ENCODE assay signal across 9 mouse cellular contexts in genomic region chr19:57293737-57294136, GRCm38 (mm10). TPM values are rescaled to one million over a fixed set of nuclear protein-coding genes. Genes with fewer than 3 reads are reported as not detected.
A peak's percentile ranks its signal among the peaks of the same experiment; 100 is the strongest.
DNase-seq lines count a peak whose midpoint lies in the region; ATAC-seq and TF ChIP-seq lines count a peak whose summit lies in the region.
"Had no signal": no experiment of that assay in that cellular context is flagged by ENCODE, and none has a peak within 500 bp of the region (broad histone marks: within the 10 kb centered on the region; RNA-seq: fewer than 3 reads in every experiment).

No protein-coding gene starts in this region.

- no peaks in the 10 kb centered on the region for H3K9me3 ChIP-seq in kidney, embryonic 16.5 days (ENCODE audit: low read length)
- H3K9me3 ChIP-seq in liver, embryonic 11.5 days (ENCODE audit: control insufficient read depth, low read length) = no peaks in the 10 kb centered on the region
- H3K9me3 ChIP-seq: embryonic facial prominence, embryonic 12.5 days had no signal

- intact Hi-C loops in gastrocnemius, adult 2 months (cut with DNase I) = no loop called here

- ATAC-seq in kidney, embryonic 16.5 days (ENCODE audit: low FRiP score, low TSS enrichment) = no peak
- peak; percentile 54; the same call in 1 of the 2 replicates for ATAC-seq in liver, embryonic 11.5 days (replicated peaks; ENCODE audit: low FRiP score)

- DNase-seq in kidney, adult 9 months = peak; percentile 54
- peak; percentile 76 for DNase-seq in gastrocnemius, adult 2 months
- peak; percentile 51 for DNase-seq in liver, embryonic 11.5 days (ENCODE audit: low spot score)
- peak; percentile 26 to 39 for DNase-seq in spleen, postnatal 36 days (ENCODE audit: low spot score in 2 of 2)
- no peak for DNase-seq in yolk sac, embryonic 10.5 days (ENCODE audit: low spot score)
- no peak for DNase-seq in cerebellum, adult 8-10 months
- no peak for DNase-seq in ovary, adult 18-20 months (ENCODE audit: low spot score)

- H3K9ac ChIP-seq in kidney, embryonic 16.5 days (replicated peaks; ENCODE audit: low read length) = no peak overlapping the region
- H3K9ac ChIP-seq in liver, embryonic 11.5 days (ENCODE audit: low read depth, low read length) = no peak overlapping the region
- H3K9ac ChIP-seq: embryonic facial prominence, embryonic 12.5 days had no signal

- WGBS in kidney, embryonic 16.5 days = 39% methylated on average over 7 of the region's 7 CpGs
- WGBS in liver, embryonic 11.5 days = 18% methylated on average over 7 of the region's 7 CpGs

- H3K4me1 ChIP-seq in kidney, embryonic 16.5 days (ENCODE audit: insufficient read depth, low read length) = no peaks in the 10 kb centered on the region
- H3K4me1 ChIP-seq in liver, embryonic 11.5 days (replicated peaks; ENCODE audit: control insufficient read depth, insufficient read depth, low read length) = peaks cover 3% of the 10 kb centered on the region; the same call in 1 of the 2 replicates
- H3K4me1 ChIP-seq: embryonic facial prominence, embryonic 12.5 days had no signal

- no peaks in the 10 kb centered on the region for H3K27me3 ChIP-seq in kidney, embryonic 16.5 days (ENCODE audit: insufficient read depth, low read length)
- no peaks in the 10 kb centered on the region; the same call in 1 of the 2 replicates for H3K27me3 ChIP-seq in liver, embryonic 11.5 days (replicated peaks; ENCODE audit: control insufficient read depth, insufficient read depth, low read length)
- H3K27me3 ChIP-seq: embryonic facial prominence, embryonic 12.5 days had no signal

- no peak overlapping the region for H3K27ac ChIP-seq in kidney, embryonic 16.5 days (ENCODE audit: low read length)
- H3K27ac ChIP-seq in gastrocnemius, adult 2 months = peak overlapping the region; percentile 81
- no peak overlapping the region for H3K27ac ChIP-seq in liver, embryonic 11.5 days (ENCODE audit: low read depth, low read length)
- H3K27ac ChIP-seq: embryonic facial prominence, embryonic 12.5 days had no signal

- H3K36me3 ChIP-seq in kidney, embryonic 16.5 days (ENCODE audit: insufficient read depth, low read length) = no peaks in the 10 kb centered on the region
- H3K36me3 ChIP-seq in liver, embryonic 11.5 days (ENCODE audit: control insufficient read depth, insufficient read depth, low read length) = no peaks in the 10 kb centered on the region
- H3K36me3 ChIP-seq: embryonic facial prominence, embryonic 12.5 days had no signal

- TF ChIP-seq CTCF in gastrocnemius, adult 2 months (IDR thresholded peaks at IDR 0.05) = no peak

- no peak overlapping the region for H3K4me2 ChIP-seq in kidney, embryonic 16.5 days (replicated peaks; ENCODE audit: low read depth, low read length)
- H3K4me2 ChIP-seq in liver, embryonic 11.5 days = no peak overlapping the region
- H3K4me2 ChIP-seq: embryonic facial prominence, embryonic 12.5 days had no signal

- no peak overlapping the region for H3K4me3 ChIP-seq in kidney, embryonic 16.5 days (ENCODE audit: low read length)
- H3K4me3 ChIP-seq in gastrocnemius, adult 2 months = no peak overlapping the region
- H3K4me3 ChIP-seq in liver, embryonic 11.5 days (ENCODE audit: low read depth, low read length) = no peak overlapping the region
- H3K4me3 ChIP-seq: embryonic facial prominence, embryonic 12.5 days had no signal

RNA-seq across cellular contexts. Expression of gene Ablim1, which starts 21.0 kb away (rescaled TPM):
- 39.3 and 43.2 TPM in 2 replicates for polyA plus RNA-seq in kidney, embryonic 16.5 days (2015; fragmentation: Nextera tagmentation; extraction: Ambion mirVana)
- 10 to 100 TPM; 38.5 to 56.1 TPM for total RNA-seq in gastrocnemius, adult 2 months (2021)
- polyA plus RNA-seq in liver, embryonic 11.5 days (2014; fragmentation: Nextera tagmentation; extraction: Ambion mirVana) = 9.9 and 11.6 TPM in 2 replicates

Comparison
In these comparisons a context has a peak if more than half of its experiments do, and no peak if none do; other contexts are left out.
1. DNase-seq: peak in kidney, adult 9 months (single experiment), gastrocnemius, adult 2 months (single experiment), liver, embryonic 11.5 days (single experiment) and spleen, postnatal 36 days (2 of 2); none in yolk sac, embryonic 10.5 days (single experiment), cerebellum, adult 8-10 months (single experiment) and ovary, adult 18-20 months (single experiment).